Mouse (Mus musculus) embryonic facial prominence, embryonic 15.5 days (tissue): Measurements from ENCODE around the gene Nmt1. TPM values are rescaled to one million over a fixed set of nuclear protein-coding genes. Genes with fewer than 3 reads are reported as not detected.

Source experiments
- ATAC-seq: fragments of 200-750 bp; cut with Nextera tagmentation; 2 replicates; pipeline ENCODE4 v1.8.0; 2017; ENCODE audit warnings: low read depth, moderate TSS enrichment; ENCODE audit not compliant: insufficient number of reproducible peaks, low FRiP score, low TSS enrichment
- H3K27ac ChIP-seq: fragments of 300-500 bp; sonication (generic); replicated peaks from 2 replicates; pipeline ENCODE4 v1.5.1; 2015; ENCODE audit warnings: mild to moderate bottlenecking, inconsistent platforms
- H3K27me3 ChIP-seq: fragments of 300-500 bp; sonication (generic); 2 replicates; pipeline ENCODE4 v1.6.1; 2015; ENCODE audit warnings: inconsistent platforms
- H3K36me3 ChIP-seq: fragments of 300-500 bp; sonication (generic); 2 replicates; pipeline ENCODE4 v1.6.1; 2015; ENCODE audit warnings: mild to moderate bottlenecking, inconsistent platforms
- H3K4me1 ChIP-seq: fragments of 300-500 bp; sonication (generic); 2 replicates; pipeline ENCODE4 v1.6.1; 2015; ENCODE audit warnings: inconsistent platforms
- H3K4me2 ChIP-seq: fragments of 300-500 bp; sonication (generic); replicated peaks from 2 replicates; pipeline ENCODE4 v1.6.1; 2015; ENCODE audit warnings: mild to moderate bottlenecking, inconsistent platforms
- H3K4me3 ChIP-seq: fragments of 300-500 bp; sonication (generic); replicated peaks from 2 replicates; pipeline ENCODE4 v1.5.1; 2015; ENCODE audit warnings: mild to moderate bottlenecking, inconsistent platforms
- H3K9ac ChIP-seq: fragments of 300-500 bp; sonication (generic); 2 replicates; pipeline ENCODE4 v1.6.1; 2015; ENCODE audit warnings: inconsistent platforms
- H3K9me3 ChIP-seq: fragments of 300-500 bp; sonication (generic); replicated peaks from 2 replicates; pipeline ENCODE4 v1.6.1; 2016; ENCODE audit warnings: inconsistent platforms
- WGBS: fragments of 180-500 bp; shearing (Covaris S2); methylation state at CpG from one replicate; pipeline ENCODE4 v1.1.7; 2015; 5-methylcytosine and 5-hydroxymethylcytosine counted together
- polyA plus RNA-seq: library from polyadenylated mRNA; unstranded; fragments of >200 nt; fragmentation: Nextera tagmentation; extraction: Ambion mirVana; gene quantifications from 2 replicates; pipeline ENCODE4 v1.2.1, GENCODE M21; 2015

Gene Nmt1
- polyA plus RNA-seq, 1 experiment from 2014 or later, result 49.5 TPM

DNA sequence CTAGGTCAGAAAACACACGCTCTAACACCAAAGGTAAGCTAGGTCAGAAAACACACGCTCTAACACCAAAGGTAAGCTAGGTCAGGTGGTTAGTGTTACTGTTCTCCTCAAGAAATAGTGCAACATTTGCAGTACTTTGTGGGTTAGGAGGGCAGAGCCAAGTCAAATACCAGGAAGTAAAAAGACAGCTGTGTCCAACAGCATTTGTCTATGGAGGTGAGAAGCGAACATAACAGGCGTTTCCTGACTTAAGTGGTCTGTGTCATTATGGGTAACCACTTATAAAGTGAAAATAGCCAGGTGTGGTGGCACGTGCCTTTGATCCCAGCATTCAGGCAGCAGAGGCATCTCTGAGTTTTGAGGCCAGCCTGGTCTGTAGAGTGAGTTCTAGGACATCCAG is 21.6 kb downstream of the Nmt1 start:
- Histone ChIP-seq H3K36me3 (peaks cover 64% of the 10 kb centered on the region), H3K4me1 (0 out of 2 replicates have a peak, but pooled peaks cover 3% of the 10 kb centered on the region), H3K9me3 (no peaks in the 10 kb centered on the region), H3K9ac (no peak overlapping the region), H3K4me2 (no peak overlapping the region), H3K4me3 (no peak overlapping the region), H3K27me3 (no peaks in the 10 kb centered on the region), H3K27ac (no peak overlapping the region)
- 84% methylated on average over 5 of the region's 5 CpGs for WGBS
- ATAC-seq, result no peak

DNA sequence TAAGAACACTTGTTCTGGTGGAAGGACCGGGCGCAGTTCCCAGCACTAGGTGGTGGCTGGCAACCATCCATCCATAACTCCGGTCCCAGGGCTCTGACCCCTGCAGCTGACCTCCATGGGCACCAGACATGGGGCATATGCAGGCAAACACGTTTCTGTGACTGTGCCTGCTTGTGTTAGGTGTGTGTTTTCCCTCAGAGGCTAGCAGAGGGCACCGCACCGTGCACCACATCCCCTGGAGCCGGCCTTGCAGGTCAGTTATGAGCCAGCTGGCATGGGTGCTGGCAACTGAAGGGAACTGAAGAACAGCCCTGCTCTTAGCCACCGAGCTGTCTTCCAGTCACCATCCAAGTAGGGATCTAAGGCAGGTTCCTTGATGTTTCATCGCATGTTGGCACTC is 22.2 kb downstream of the Nmt1 start:
- 91% methylated on average over 9 of the region's 9 CpGs for WGBS
- H3K4me3 ChIP-seq, result no peak overlapping the region
- no peaks in the 10 kb centered on the region for H3K27me3 ChIP-seq
- H3K4me2 ChIP-seq, result no peak overlapping the region
- H3K4me1 ChIP-seq, result 0 out of 2 replicates have a peak, but pooled peaks cover 3% of the 10 kb centered on the region
- no peak for ATAC-seq
- no peak overlapping the region for H3K27ac ChIP-seq
- peaks cover 62% of the 10 kb centered on the region for H3K36me3 ChIP-seq
- no peak overlapping the region for H3K9ac ChIP-seq
- no peaks in the 10 kb centered on the region for H3K9me3 ChIP-seq

DNA sequence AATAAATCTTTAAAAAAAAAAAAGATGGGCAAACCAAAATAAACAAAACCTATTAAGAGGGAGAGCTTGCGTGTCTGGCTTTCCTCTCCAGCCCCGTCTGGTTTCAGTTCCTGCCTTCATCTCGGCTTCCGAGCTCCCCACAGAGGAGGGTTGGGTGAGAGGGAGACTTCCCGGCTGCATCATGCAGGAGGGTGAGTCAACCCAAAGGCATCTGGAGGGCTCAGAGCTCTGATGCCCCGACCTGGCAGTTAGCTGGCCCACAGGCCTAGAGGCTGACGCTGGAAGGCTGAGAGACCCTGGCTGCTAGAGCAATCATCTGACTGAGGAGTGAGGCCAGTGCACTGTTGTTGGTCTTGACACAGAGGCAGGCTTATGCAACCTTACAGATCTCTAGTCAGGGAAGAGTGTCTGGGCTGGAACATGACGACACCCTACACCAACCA is 23.3 kb downstream of the Nmt1 start:
- 52% methylated on average over 8 of the region's 8 CpGs for WGBS
- H3K9me3 ChIP-seq, result no peaks in the 10 kb centered on the region
- H3K27me3 ChIP-seq, result no peaks in the 10 kb centered on the region
- no peak overlapping the region for H3K27ac ChIP-seq
- peaks cover 62% of the 10 kb centered on the region for H3K36me3 ChIP-seq
- H3K9ac ChIP-seq, result no peak overlapping the region
- H3K4me1 ChIP-seq, result 0 out of 2 replicates have a peak, but pooled peaks cover 3% of the 10 kb centered on the region
- ATAC-seq, result peak; percentile 49; the same call in 1 of the 2 replicates
- H3K4me2 ChIP-seq, result no peak overlapping the region
- H3K4me3 ChIP-seq, result no peak overlapping the region

DNA sequence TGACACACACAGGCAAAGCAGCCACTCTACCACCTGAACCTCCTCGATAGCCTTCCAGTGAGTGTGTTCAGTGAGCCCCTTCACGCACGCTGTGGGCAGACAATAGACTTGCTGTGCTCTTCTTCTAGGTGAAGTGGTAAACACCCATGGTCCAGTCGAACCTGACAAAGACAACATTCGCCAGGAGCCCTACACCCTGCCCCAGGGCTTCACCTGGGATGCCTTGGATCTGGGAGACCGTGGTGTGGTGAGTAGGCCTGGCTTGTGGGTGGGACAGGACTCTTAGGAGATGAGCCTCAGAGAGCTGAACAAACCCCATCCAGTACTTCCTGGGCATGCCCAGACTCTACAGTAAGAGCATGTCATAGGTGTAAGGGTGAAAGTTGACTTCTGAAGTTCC is 24.1 kb downstream of the Nmt1 start:
- Histone ChIP-seq H3K9me3 (no peaks in the 10 kb centered on the region), H3K4me1 (0 out of 2 replicates have a peak, but pooled peaks cover 3% of the 10 kb centered on the region), H3K4me3 (no peak overlapping the region), H3K27ac (no peak overlapping the region), H3K4me2 (no peak overlapping the region), H3K9ac (no peak overlapping the region), H3K27me3 (no peaks in the 10 kb centered on the region), H3K36me3 (peaks cover 64% of the 10 kb centered on the region)
- ATAC-seq, result no peak
- WGBS, result 86% methylated on average over 6 of the region's 6 CpGs

GRCm38 (mm10) chr11:103053191-103054076 is 25.4 kb downstream of the Nmt1 start:
- WGBS, result 76% methylated on average over 18 of the region's 18 CpGs
- H3K9me3 ChIP-seq, result no peaks in the 10 kb centered on the region
- no peak for ATAC-seq
- 0 out of 2 replicates have a peak overlapping the region, but pooled peaks have one; percentile 51 for H3K27ac ChIP-seq
- no peaks in the 10 kb centered on the region for H3K27me3 ChIP-seq
- H3K9ac ChIP-seq, result no peak overlapping the region
- no peak overlapping the region for H3K4me2 ChIP-seq
- H3K4me3 ChIP-seq, result no peak overlapping the region
- 0 out of 2 replicates have a peak, but pooled peaks cover 3% of the 10 kb centered on the region for H3K4me1 ChIP-seq
- H3K36me3 ChIP-seq, result peaks cover 78% of the 10 kb centered on the region

GRCm38 (mm10) chr11:103054798-103055197 is 26.8 kb downstream of the Nmt1 start:
- WGBS, result 40% methylated on average over 6 of the region's 6 CpGs
- H3K27ac ChIP-seq, result no peak overlapping the region
- no peak overlapping the region for H3K9ac ChIP-seq
- no peak overlapping the region for H3K4me3 ChIP-seq
- no peaks in the 10 kb centered on the region for H3K27me3 ChIP-seq
- no peak overlapping the region for H3K4me2 ChIP-seq
- ATAC-seq, result no peak
- peaks cover 87% of the 10 kb centered on the region for H3K36me3 ChIP-seq
- H3K9me3 ChIP-seq, result no peaks in the 10 kb centered on the region
- H3K4me1 ChIP-seq, result 0 out of 2 replicates have a peak, but pooled peaks cover 3% of the 10 kb centered on the region

DNA sequence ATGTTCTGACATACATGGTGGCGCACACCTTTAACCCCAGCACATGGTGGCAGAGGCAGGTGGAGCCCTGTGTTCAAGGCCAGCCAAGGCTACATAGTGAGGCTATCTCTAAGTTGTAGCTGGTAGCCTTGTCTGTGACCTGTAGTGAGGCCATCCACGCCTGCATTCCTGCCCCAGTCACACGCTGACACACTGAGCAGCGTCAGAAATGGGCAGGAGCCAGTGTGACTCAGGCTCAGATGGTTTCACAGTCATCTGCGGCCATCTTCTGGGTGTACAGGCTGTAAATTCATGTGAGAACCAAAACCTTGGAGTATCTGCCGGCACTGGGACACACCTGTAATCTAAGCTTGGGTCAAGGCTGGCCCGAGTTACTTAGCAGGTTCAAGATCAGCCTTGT is 28.6 kb downstream of the Nmt1 start:
- Histone ChIP-seq H3K9ac (no peak overlapping the region), H3K4me1 (0 out of 2 replicates have a peak, but pooled peaks cover 3% of the 10 kb centered on the region), H3K27me3 (no peaks in the 10 kb centered on the region), H3K4me3 (no peak overlapping the region), H3K27ac (no peak overlapping the region), H3K9me3 (no peaks in the 10 kb centered on the region), H3K4me2 (no peak overlapping the region), H3K36me3 (peaks cover 84% of the 10 kb centered on the region)
- 97% methylated on average over 7 of the region's 7 CpGs for WGBS
- ATAC-seq, result no peak

GRCm38 (mm10) chr11:103058499-103059085 is 30.6 kb downstream of the Nmt1 start:
- no peaks in the 10 kb centered on the region for H3K4me1 ChIP-seq
- 61% methylated on average over 3 of the region's 3 CpGs for WGBS
- H3K27me3 ChIP-seq, result no peaks in the 10 kb centered on the region
- no peaks in the 10 kb centered on the region for H3K9me3 ChIP-seq
- H3K9ac ChIP-seq, result no peak overlapping the region
- H3K36me3 ChIP-seq, result peaks cover 80% of the 10 kb centered on the region
- H3K27ac ChIP-seq, result no peak overlapping the region
- H3K4me2 ChIP-seq, result no peak overlapping the region
- H3K4me3 ChIP-seq, result no peak overlapping the region
- no peak; the same call in 1 of the 2 replicates for ATAC-seq

GRCm38 (mm10) chr11:103066191-103067050 is 38.4 kb downstream of the Nmt1 start:
- H3K4me3 ChIP-seq, result no peak overlapping the region
- ATAC-seq, result no peak

GRCm38 (mm10) chr11:103067051-103067361 is 39.0 kb downstream of the Nmt1 start:
- no peaks in the 10 kb centered on the region for H3K27me3 ChIP-seq
- ATAC-seq, result no peak; the same call in 1 of the 2 replicates
- no peak overlapping the region for H3K4me2 ChIP-seq
- peak overlapping the region; percentile 76 for H3K27ac ChIP-seq
- H3K4me1 ChIP-seq, result peaks cover 20% of the 10 kb centered on the region
- no peak overlapping the region for H3K4me3 ChIP-seq
- H3K9me3 ChIP-seq, result no peaks in the 10 kb centered on the region
- H3K9ac ChIP-seq, result no peak overlapping the region
- WGBS, result 91% methylated on average over 6 of the region's 6 CpGs
- H3K36me3 ChIP-seq, result peaks cover 80% of the 10 kb centered on the region

More at GRCm38 (mm10) chr11:103066191-103067050, 38.4 kb downstream of the Nmt1 start:
- 86% methylated on average over 14 of the region's 14 CpGs for WGBS
- Histone ChIP-seq H3K4me2 (no peak overlapping the region), H3K4me1 (peaks cover 20% of the 10 kb centered on the region), H3K9ac (no peak overlapping the region), H3K27ac (peak overlapping the region; percentile 76; the same call in 1 of the 2 replicates), H3K9me3 (no peaks in the 10 kb centered on the region), H3K27me3 (no peaks in the 10 kb centered on the region), H3K36me3 (peaks cover 85% of the 10 kb centered on the region)
